Mouse (Mus musculus): ENCODE data around the gene Trpm8.

Trpm8 gene

GRCm38 (mm10) chr1:88284946-88285320, 7.5 kb downstream of the Trpm8 start:
- peak; percentile 45 for DNase-seq (ENCODE audit: low spot score)

GRCm38 (mm10) chr1:88285652-88286051, 8.2 kb downstream of the Trpm8 start:
- DNase-seq (ENCODE audit: low spot score) = no peak

- no peak for DNase-seq (ENCODE audit: low spot score)
Observed at GRCm38 (mm10) chr1:88286136-88286845, 8.8 kb downstream of the Trpm8 start.

GRCm38 (mm10) chr1:88286887-88287696, 9.6 kb downstream of the Trpm8 start:
- DNase-seq (ENCODE audit: low spot score) = no peak

- DNase-seq (ENCODE audit: low spot score) = peak; percentile 82
Observed at GRCm38 (mm10) chr1:88287697-88287980, 10.2 kb downstream of the Trpm8 start.

- peak; percentile 3 for DNase-seq (ENCODE audit: low spot score)
Observed at GRCm38 (mm10) chr1:88288056-88288788, 10.8 kb downstream of the Trpm8 start.

- DNase-seq (ENCODE audit: low spot score) = peak; percentile 7
Observed at GRCm38 (mm10) chr1:88288789-88289127, 11.3 kb downstream of the Trpm8 start.

GRCm38 (mm10) chr1:88289152-88289551, 11.7 kb downstream of the Trpm8 start:
- DNase-seq (ENCODE audit: low spot score) = no peak

GRCm38 (mm10) chr1:88289917-88290316, 12.5 kb downstream of the Trpm8 start:
- DNase-seq (ENCODE audit: low spot score) = peak; percentile 72

GRCm38 (mm10) chr1:88290511-88290910, 13.1 kb downstream of the Trpm8 start:
- DNase-seq (ENCODE audit: low spot score) = no peak

- DNase-seq (ENCODE audit: low spot score) = no peak
Observed at GRCm38 (mm10) chr1:88291409-88292005, 14.0 kb downstream of the Trpm8 start.

GRCm38 (mm10) chr1:88292057-88292456, 14.6 kb downstream of the Trpm8 start:
- DNase-seq (ENCODE audit: low spot score) = no peak

GRCm38 (mm10) chr1:88294650-88295049, 17.2 kb downstream of the Trpm8 start:
- DNase-seq (ENCODE audit: low spot score) = no peak

GRCm38 (mm10) chr1:88296171-88296920, 18.9 kb downstream of the Trpm8 start:
- DNase-seq (ENCODE audit: low spot score) = no peak

GRCm38 (mm10) chr1:88297480-88298258, 20.2 kb downstream of the Trpm8 start:
- DNase-seq (ENCODE audit: low spot score) = no peak

- no peak for DNase-seq (ENCODE audit: low spot score)
Observed at GRCm38 (mm10) chr1:88298686-88299528, 21.4 kb downstream of the Trpm8 start.

- DNase-seq (ENCODE audit: low spot score) = no peak
Observed at GRCm38 (mm10) chr1:88299529-88299945, 22.1 kb downstream of the Trpm8 start.

- DNase-seq (ENCODE audit: low spot score) = no peak
Observed at GRCm38 (mm10) chr1:88300301-88301050, 23.0 kb downstream of the Trpm8 start.
